In genomic region chr10:37400991-37401390, GRCm38 (mm10) we compare ENCODE assay signal across 13 mouse cellular contexts.
A peak's percentile ranks its signal among the peaks of the same experiment; 100 is the strongest.
DNase-seq lines count a peak whose midpoint lies in the region; ATAC-seq and TF ChIP-seq lines count a peak whose summit lies in the region.
"Had no signal": no experiment of that assay in that cellular context is flagged by ENCODE, and none has a peak within 500 bp of the region (broad histone marks: within the 10 kb centered on the region; RNA-seq: fewer than 3 reads in every experiment).

No protein-coding gene starts in this region.

- H3K27ac ChIP-seq in hindbrain, embryonic 15.5 days (replicated peaks) = 0 out of 2 replicates have a peak overlapping the region, but pooled peaks have one; percentile 39
- no peak overlapping the region for H3K27ac ChIP-seq in hindbrain, embryonic 11.5 days (ENCODE audit: low read depth, low read length)
- H3K27ac ChIP-seq in neural tube, embryonic 14.5 days (ENCODE audit: low read depth, low read length) = no peak overlapping the region
- H3K27ac ChIP-seq: kidney, postnatal 0 days; neural tube, embryonic 12.5 days had no signal

- no peaks in the 10 kb centered on the region for H3K9me3 ChIP-seq in hindbrain, embryonic 15.5 days
- H3K9me3 ChIP-seq in hindbrain, embryonic 11.5 days (ENCODE audit: control insufficient read depth, low read length) = no peaks in the 10 kb centered on the region
- no peaks in the 10 kb centered on the region for H3K9me3 ChIP-seq in neural tube, embryonic 14.5 days (ENCODE audit: control insufficient read depth, low read length)
- H3K9me3 ChIP-seq: neural tube, embryonic 12.5 days had no signal

- no peak for DNase-seq in hindbrain, embryonic 11.5 days (ENCODE audit: low spot score)
- no peak for DNase-seq in neural tube, embryonic 10.5 days (ENCODE audit: extremely low spot score, low spot score)
- DNase-seq in cerebellum, postnatal 14 days = peak; percentile 72 to 78
- no peak for DNase-seq in right cerebral cortex, postnatal 10 days (ENCODE audit: low spot score in 2 of 2)
- DNase-seq: gastrocnemius, postnatal 10 days; lung, postnatal 14 days; thymus, adult 18-20 months had no signal

- no peaks in the 10 kb centered on the region for H3K36me3 ChIP-seq in hindbrain, embryonic 15.5 days
- no peaks in the 10 kb centered on the region for H3K36me3 ChIP-seq in hindbrain, embryonic 11.5 days (ENCODE audit: control insufficient read depth, insufficient read depth, low read length)
- H3K36me3 ChIP-seq in neural tube, embryonic 14.5 days (ENCODE audit: control insufficient read depth, insufficient read depth, low read length) = no peaks in the 10 kb centered on the region
- no peaks in the 10 kb centered on the region for H3K36me3 ChIP-seq in myocyte (ENCODE audit: control insufficient read depth, insufficient read depth)
- H3K36me3 ChIP-seq: neural tube, embryonic 12.5 days had no signal

- ATAC-seq in hindbrain, embryonic 15.5 days (ENCODE audit: low FRiP score, low read depth) = peak; percentile 63
- no peak for ATAC-seq in hindbrain, embryonic 11.5 days (ENCODE audit: low FRiP score)
- peak; percentile 39; the same call in 1 of the 2 replicates for ATAC-seq in neural tube, embryonic 14.5 days (ENCODE audit: low read depth)
- ATAC-seq in megakaryocyte, adult 5-6 weeks (ENCODE audit: poor library complexity, severe bottlenecking) = no peak

- H3ac ChIP-seq in myocyte (ENCODE audit: control insufficient read depth, insufficient read length) = no peak overlapping the region

- H3K27me3 ChIP-seq in hindbrain, embryonic 15.5 days = no peaks in the 10 kb centered on the region
- H3K27me3 ChIP-seq in hindbrain, embryonic 11.5 days (ENCODE audit: control insufficient read depth, insufficient read depth, low read length) = no peaks in the 10 kb centered on the region
- H3K27me3 ChIP-seq in neural tube, embryonic 14.5 days (ENCODE audit: control insufficient read depth, insufficient read depth, low read length) = no peaks in the 10 kb centered on the region
- H3K27me3 ChIP-seq in myocyte (ENCODE audit: control insufficient read depth, insufficient read depth, insufficient read length) = no peaks in the 10 kb centered on the region
- H3K27me3 ChIP-seq: neural tube, embryonic 12.5 days had no signal

- H3K79me2 ChIP-seq in myocyte (ENCODE audit: control insufficient read depth, insufficient read depth) = no peaks in the 10 kb centered on the region

- peaks cover 15% of the 10 kb centered on the region; the same call in 1 of the 2 replicates for H3K4me1 ChIP-seq in hindbrain, embryonic 15.5 days (replicated peaks)
- 0 out of 2 replicates have a peak, but pooled peaks cover 3% of the 10 kb centered on the region for H3K4me1 ChIP-seq in hindbrain, embryonic 11.5 days (replicated peaks; ENCODE audit: control insufficient read depth, insufficient read depth, low read length)
- peaks cover 14% of the 10 kb centered on the region for H3K4me1 ChIP-seq in neural tube, embryonic 14.5 days (ENCODE audit: control insufficient read depth, insufficient read depth, low read length)

- H3K9ac ChIP-seq in hindbrain, embryonic 15.5 days = no peak overlapping the region
- no peak overlapping the region for H3K9ac ChIP-seq in hindbrain, embryonic 11.5 days (ENCODE audit: low read depth, low read length)
- H3K9ac ChIP-seq in neural tube, embryonic 14.5 days (replicated peaks; ENCODE audit: low read depth, low read length) = no peak overlapping the region
- H3K9ac ChIP-seq: neural tube, embryonic 12.5 days had no signal

- TF ChIP-seq POLR2A in myocyte (IDR thresholded peaks at IDR 0.05; ENCODE audit: insufficient read length, low read depth) = no peak

- no peak overlapping the region for H3K4me2 ChIP-seq in hindbrain, embryonic 15.5 days
- H3K4me2 ChIP-seq in hindbrain, embryonic 11.5 days (replicated peaks; ENCODE audit: low read depth, low read length) = no peak overlapping the region
- H3K4me2 ChIP-seq in neural tube, embryonic 14.5 days (ENCODE audit: low read depth, low read length) = no peak overlapping the region
- H3K4me2 ChIP-seq in myocyte (ENCODE audit: low read depth) = peak overlapping the region; percentile 75

- no peak overlapping the region for H3K4me3 ChIP-seq in hindbrain, embryonic 15.5 days
- no peak overlapping the region for H3K4me3 ChIP-seq in hindbrain, embryonic 11.5 days (ENCODE audit: low read depth, low read length)
- no peak overlapping the region for H3K4me3 ChIP-seq in neural tube, embryonic 14.5 days (ENCODE audit: low read depth, low read length)
- H3K4me3 ChIP-seq in myocyte = no peak overlapping the region
- H3K4me3 ChIP-seq: neural tube, embryonic 12.5 days had no signal

- 29% methylated on average over 1 of the region's 1 CpGs for WGBS in hindbrain, embryonic 15.5 days
- 50% methylated on average over 1 of the region's 1 CpGs for WGBS in hindbrain, embryonic 11.5 days
- 28% methylated on average over 1 of the region's 1 CpGs for WGBS in neural tube, embryonic 14.5 days

TF ChIP-seq in myocyte, 11 proteins besides CTCF, POLR2A, EP300 and RAD21:
- TF ChIP-seq POLR2AphosphoS2 (IDR thresholded peaks at IDR 0.05; ENCODE audit: insufficient read length, low read depth) (no peak), TCF3 (IDR thresholded peaks at IDR 0.05; ENCODE audit: insufficient read length, low read depth) (no peak), CEBPB (IDR thresholded peaks at IDR 0.05; ENCODE audit: insufficient read depth, poor library complexity, severe bottlenecking) (no peak), TCF12 (IDR thresholded peaks at IDR 0.05; ENCODE audit: insufficient read depth, poor library complexity, severe bottlenecking) (no peak), USF1 (IDR thresholded peaks at IDR 0.05; ENCODE audit: low read depth) (no peak), REST (IDR thresholded peaks at IDR 0.05; ENCODE audit: insufficient read depth, insufficient read length) (no peak), E2F4 (IDR thresholded peaks at IDR 0.05; ENCODE audit: insufficient read depth) (no peak), MYOD1 (IDR thresholded peaks at IDR 0.05; ENCODE audit: control insufficient read depth in 1 of 3, insufficient read length in 2 of 3, low read depth in 2 of 3) (no peak), SRF (IDR thresholded peaks at IDR 0.05; ENCODE audit: control insufficient read depth, insufficient read length, low read depth) (no peak), MAX (IDR thresholded peaks at IDR 0.05; ENCODE audit: low read depth) (no peak), MYOG (IDR thresholded peaks at IDR 0.05; ENCODE audit: control insufficient read depth in 1 of 3, insufficient read depth in 1 of 3, insufficient read length in 2 of 3, low read depth in 2 of 3) (no peak)

Comparison
In these comparisons a context has a peak if more than half of its experiments do, and no peak if none do; other contexts are left out.
1. ATAC-seq: peak in hindbrain, embryonic 15.5 days (single experiment) and neural tube, embryonic 14.5 days (single experiment); none in hindbrain, embryonic 11.5 days (single experiment) and megakaryocyte, adult 5-6 weeks (single experiment).
2. DNase-seq: peak in cerebellum, postnatal 14 days (2 of 2); none in hindbrain, embryonic 11.5 days (single experiment), neural tube, embryonic 10.5 days (single experiment) and right cerebral cortex, postnatal 10 days (0 of 2).